Mouse (Mus musculus): ENCODE results near the gene Klrb1. TPM values are rescaled to one million over a fixed set of nuclear protein-coding genes. Genes with fewer than 3 reads are reported as not detected.
"Not testable (repeated sequence)": the region's sequence is repeated elsewhere in the genome, so short reads cannot be mapped to it uniquely, and the experiment has no call there.

The Klrb1 gene
- polyA plus RNA-seq, 1 experiment from 2014 or later = not detected

DNA sequence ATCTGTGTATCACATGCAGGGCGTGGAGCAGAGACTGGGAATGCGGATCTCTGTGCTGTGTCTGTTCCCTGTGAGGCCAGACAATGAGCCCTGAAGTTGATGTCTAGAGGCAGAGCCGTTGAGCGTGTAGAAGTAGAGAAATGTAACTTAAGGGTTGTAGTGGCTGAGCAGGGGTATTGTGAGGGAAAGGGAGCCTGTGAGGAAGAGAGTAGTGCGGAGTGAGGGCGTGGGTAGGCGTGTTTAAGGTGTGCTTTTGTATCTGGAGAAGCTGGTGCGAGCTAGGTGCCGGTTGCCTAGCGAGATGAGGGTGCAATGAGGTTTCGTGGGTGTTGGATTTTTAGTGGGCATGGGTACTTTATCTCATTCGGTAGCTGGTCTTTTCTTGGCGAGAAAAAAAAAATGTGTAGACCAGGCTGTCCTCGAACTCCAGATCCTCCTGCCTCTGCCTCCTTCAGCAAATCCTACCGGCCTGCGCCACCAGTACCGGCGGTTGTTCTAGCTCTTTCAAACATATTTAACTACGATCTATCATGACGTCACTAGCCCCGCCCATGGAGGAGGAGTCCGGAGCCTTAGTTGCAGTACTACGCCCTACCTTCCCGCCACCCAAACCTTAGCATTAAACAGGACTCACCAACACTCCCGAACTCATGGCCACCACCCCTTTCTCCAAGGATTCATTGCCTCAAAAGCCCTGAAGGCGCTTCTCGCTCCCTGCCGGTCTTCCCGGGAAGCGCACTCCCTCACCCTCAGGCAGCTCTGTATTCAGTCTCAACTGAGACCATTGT lies 41.1 kb upstream of the Klrb1 start:
- Histone ChIP-seq H3K4me1 (ENCODE audit: insufficient read depth) (no peaks in the 10 kb centered on the region), H3K4me3 (ENCODE audit: low read depth, low read length) (peak overlapping the region; percentile 44), H3K4me2 (peak overlapping the region; percentile 61), H3K36me3 (ENCODE audit: insufficient read depth) (no peaks in the 10 kb centered on the region), H3K9ac (peak overlapping the region; percentile 42), H3K27ac (ENCODE audit: low read depth) (peak overlapping the region; percentile 72), H3K27me3 (ENCODE audit: insufficient read depth, low read length) (no peaks in the 10 kb centered on the region), H3K9me3 (ENCODE audit: low read depth, low read length) (no peaks in the 10 kb centered on the region)
- DNase-seq (peak; percentile 97), ATAC-seq (ENCODE audit: insufficient read depth) (peak; percentile 93)
- peak; percentile 86 for TF ChIP-seq CTCF (IDR thresholded peaks at IDR 0.05; ENCODE audit: low read depth)
- 1% methylated on average over 30 of the region's 30 CpGs for WGBS

DNA sequence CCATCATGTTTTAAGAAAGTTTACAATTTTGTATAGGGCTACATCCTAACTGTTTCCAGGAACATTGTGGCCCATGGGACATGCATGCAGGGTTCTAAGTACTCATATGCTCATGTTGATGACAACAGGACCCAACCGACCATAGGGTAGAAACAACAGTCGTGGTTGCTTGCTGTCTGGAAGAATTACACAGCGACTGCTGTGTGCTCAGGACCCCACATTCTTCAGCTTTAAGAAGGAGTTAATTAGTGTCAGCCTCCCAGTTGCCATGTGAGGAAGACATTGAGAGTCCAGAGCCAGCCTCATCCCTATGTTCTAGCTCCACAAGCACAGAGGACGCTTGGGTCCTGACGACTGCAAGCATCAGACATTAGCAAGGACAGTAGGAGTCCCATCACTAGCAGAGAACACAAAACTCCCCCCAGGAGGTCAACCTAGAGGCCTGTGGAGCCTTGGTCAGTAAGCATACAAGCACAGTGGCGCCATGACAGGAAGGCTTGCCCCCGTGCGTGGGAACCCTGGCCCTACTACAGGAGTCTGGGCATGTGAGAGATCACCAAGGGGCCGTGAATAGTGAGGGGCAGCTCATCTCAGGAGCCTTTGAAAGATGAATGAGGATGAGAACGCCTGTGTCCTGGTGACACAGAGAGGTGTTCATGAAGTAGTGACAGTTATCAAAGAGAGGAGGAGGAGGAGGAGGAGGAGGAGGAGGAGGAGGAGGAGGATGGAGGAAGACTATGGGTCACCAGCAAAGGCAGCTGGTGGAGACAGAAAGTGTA lies 40.2 kb upstream of the Klrb1 start:
- WGBS = 68% methylated on average over 9 of the region's 10 CpGs
- H3K9me3 ChIP-seq (ENCODE audit: low read depth, low read length); H3K27ac ChIP-seq (ENCODE audit: low read depth); H3K4me1 ChIP-seq (ENCODE audit: insufficient read depth); ATAC-seq (ENCODE audit: insufficient read depth); H3K9ac ChIP-seq; DNase-seq; H3K36me3 ChIP-seq (ENCODE audit: insufficient read depth); H3K27me3 ChIP-seq (ENCODE audit: insufficient read depth, low read length): not testable (repeated sequence)
- Histone ChIP-seq H3K4me2 (peak overlapping the region; percentile 61), H3K4me3 (ENCODE audit: low read depth, low read length) (0 out of 2 replicates have a peak overlapping the region, but pooled peaks have one; percentile 44)

DNA sequence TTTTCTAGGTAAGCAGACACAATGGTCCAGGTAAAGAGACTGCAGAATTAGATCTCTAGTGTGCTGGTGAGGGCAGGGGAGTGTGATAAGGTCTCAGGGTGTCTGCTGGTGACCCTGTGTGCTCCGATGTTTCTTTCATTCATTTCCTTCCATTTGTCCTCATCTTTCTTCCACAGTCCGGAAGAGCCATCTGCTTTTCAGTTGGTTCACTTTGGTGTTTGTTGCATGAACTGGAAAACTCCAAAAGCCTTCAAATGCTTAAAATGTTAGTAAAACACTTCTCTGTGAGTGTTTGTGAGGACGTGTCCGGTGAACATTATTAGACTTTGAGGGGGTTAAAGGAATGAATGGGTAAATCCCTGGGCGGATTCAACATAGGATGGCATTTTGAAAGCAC lies 38.3 kb upstream of the Klrb1 start:
- no peaks in the 10 kb centered on the region for H3K36me3 ChIP-seq (ENCODE audit: insufficient read depth)
- peak overlapping the region; percentile 51 for H3K9ac ChIP-seq
- H3K27ac ChIP-seq (ENCODE audit: low read depth) = 0 out of 2 replicates have a peak overlapping the region, but pooled peaks have one; percentile 58
- DNase-seq (peak; percentile 21), ATAC-seq (ENCODE audit: insufficient read depth) (no peak)
- H3K27me3 ChIP-seq (ENCODE audit: insufficient read depth, low read length) = no peaks in the 10 kb centered on the region
- TF ChIP-seq CTCF (IDR thresholded peaks at IDR 0.05; ENCODE audit: low read depth) = no peak; the same call in 1 of the 2 replicates
- peak overlapping the region; percentile 59 for H3K4me3 ChIP-seq (ENCODE audit: low read depth, low read length)
- no peaks in the 10 kb centered on the region for H3K4me1 ChIP-seq (ENCODE audit: insufficient read depth)
- H3K4me2 ChIP-seq = peak overlapping the region; percentile 54
- WGBS = 32% methylated on average over 5 of the region's 5 CpGs
- H3K9me3 ChIP-seq (ENCODE audit: low read depth, low read length) = no peaks in the 10 kb centered on the region

DNA sequence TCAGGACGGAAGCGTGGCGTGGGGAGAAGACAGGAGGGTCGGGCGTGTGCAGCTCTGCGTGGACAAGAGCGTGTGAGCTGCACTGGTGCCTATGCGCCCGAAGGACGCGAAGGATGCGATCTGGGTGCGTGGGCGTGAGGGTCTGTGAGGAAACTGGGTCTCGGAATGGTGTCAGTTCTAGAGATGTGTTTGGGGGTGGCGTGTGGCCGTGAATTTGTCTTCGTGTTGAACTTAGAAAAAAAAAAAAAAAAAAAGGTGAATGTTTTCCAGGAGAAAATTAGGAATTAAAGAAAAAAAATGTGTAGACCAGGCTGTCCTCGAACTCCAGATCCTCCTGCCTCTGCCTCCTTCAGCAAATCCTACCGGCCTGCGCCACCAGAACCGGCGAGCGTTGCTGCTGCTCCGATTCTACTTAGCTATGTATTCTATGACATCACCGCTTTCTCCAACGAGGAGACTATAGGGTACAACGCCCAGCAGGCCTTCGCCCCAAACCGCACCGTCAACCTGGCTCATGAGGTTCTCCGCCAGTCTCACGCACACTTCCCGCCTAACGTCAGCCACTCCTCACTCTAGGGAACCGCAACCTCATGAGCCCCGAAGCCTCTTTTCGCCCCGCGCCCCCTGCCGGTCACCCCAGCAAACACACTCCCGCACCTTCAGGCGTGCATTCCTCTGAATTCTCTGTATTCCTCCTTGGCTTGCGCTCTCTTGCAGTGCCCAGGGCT lies 37.7 kb upstream of the Klrb1 start:
- Histone ChIP-seq H3K4me2 (peak overlapping the region; percentile 54), H3K4me3 (ENCODE audit: low read depth, low read length) (peak overlapping the region; percentile 59), H3K9ac (peak overlapping the region; percentile 71), H3K27ac (ENCODE audit: low read depth) (peak overlapping the region; percentile 92)
- H3K27me3 ChIP-seq (ENCODE audit: insufficient read depth, low read length); H3K9me3 ChIP-seq (ENCODE audit: low read depth, low read length); H3K4me1 ChIP-seq (ENCODE audit: insufficient read depth); H3K36me3 ChIP-seq (ENCODE audit: insufficient read depth): not testable (repeated sequence)
- peak; percentile 94 for DNase-seq
- ATAC-seq (ENCODE audit: insufficient read depth) = peak; percentile 64
- peak; percentile 88 for TF ChIP-seq CTCF (IDR thresholded peaks at IDR 0.05; ENCODE audit: low read depth)
- WGBS = under 1% methylated on average over 44 of the region's 44 CpGs

DNA sequence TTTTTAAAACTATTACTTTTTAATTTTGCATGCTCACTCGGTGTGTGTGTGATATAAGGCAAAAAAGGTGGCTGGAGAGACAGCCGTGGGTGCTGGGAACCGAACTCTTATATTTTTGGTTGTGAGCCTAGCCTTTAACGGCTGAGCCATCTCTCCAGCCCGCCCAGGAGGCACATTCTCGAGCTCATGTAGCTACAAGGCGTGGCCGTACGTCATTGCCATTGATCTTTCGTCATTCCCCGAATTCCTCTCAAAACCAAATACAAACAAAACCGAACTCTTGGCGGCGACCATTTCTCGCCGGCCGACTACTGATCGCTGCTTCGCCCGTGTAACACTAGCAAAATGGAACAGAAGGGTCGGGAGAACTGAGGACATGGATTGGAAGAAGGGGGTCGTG lies 37.2 kb upstream of the Klrb1 start:
- H3K9ac ChIP-seq = peak overlapping the region; percentile 71
- H3K27ac ChIP-seq (ENCODE audit: low read depth) = peak overlapping the region; percentile 92
- peak overlapping the region; percentile 59 for H3K4me3 ChIP-seq (ENCODE audit: low read depth, low read length)
- ATAC-seq (ENCODE audit: insufficient read depth) (peak; percentile 38), DNase-seq (peak; percentile 96)
- not testable (repeated sequence) for H3K36me3 ChIP-seq (ENCODE audit: insufficient read depth); H3K9me3 ChIP-seq (ENCODE audit: low read depth, low read length); H3K27me3 ChIP-seq (ENCODE audit: insufficient read depth, low read length); H3K4me1 ChIP-seq (ENCODE audit: insufficient read depth)
- 1% methylated on average over 22 of the region's 22 CpGs for WGBS
- peak overlapping the region; percentile 47 for H3K4me2 ChIP-seq

DNA sequence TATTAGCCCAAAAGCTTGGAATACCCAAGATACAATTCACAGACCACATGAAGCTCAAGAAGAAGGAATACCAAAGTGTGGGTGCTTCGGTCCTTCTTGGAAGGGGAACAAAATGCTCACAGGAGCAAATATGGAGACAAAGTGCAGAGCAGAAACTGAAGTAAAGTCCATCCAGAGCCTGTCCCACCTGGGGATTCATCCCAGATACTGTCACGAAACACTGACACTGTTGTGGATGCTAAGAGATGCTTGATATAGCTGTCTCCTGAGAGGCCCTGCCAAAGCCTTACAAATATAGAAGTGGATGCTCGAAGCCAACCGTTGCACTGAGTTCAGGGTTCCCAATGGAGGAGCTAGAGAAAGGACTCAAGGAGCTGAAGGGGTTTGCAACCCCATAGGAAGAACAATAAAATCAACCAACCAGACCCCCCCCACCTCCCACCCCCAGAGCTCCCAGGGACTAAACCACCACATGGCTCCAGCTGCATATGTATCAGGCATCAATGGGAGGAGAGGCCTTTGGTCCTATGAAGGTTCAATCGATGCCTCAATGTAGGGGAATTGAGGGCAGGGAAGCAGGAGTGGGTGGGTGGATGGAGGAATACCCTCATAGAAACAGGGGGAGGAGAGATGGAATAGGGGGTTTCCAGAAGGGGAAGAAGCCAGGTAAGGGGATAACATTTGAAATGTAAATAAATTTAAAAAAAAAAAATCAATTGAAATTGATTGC lies 36.5 kb upstream of the Klrb1 start:
- ATAC-seq (ENCODE audit: insufficient read depth) (no peak), DNase-seq (no peak)
- no peaks in the 10 kb centered on the region for H3K27me3 ChIP-seq (ENCODE audit: insufficient read depth, low read length)
- no peak for TF ChIP-seq CTCF (IDR thresholded peaks at IDR 0.05; ENCODE audit: low read depth)
- no peak overlapping the region for H3K9ac ChIP-seq
- no peak overlapping the region for H3K27ac ChIP-seq (ENCODE audit: low read depth)
- H3K4me2 ChIP-seq = peak overlapping the region; percentile 34
- H3K4me3 ChIP-seq (ENCODE audit: low read depth, low read length) = peak overlapping the region; percentile 5; the same call in 1 of the 2 replicates
- no peaks in the 10 kb centered on the region for H3K36me3 ChIP-seq (ENCODE audit: insufficient read depth)
- 79% methylated on average over 5 of the region's 5 CpGs for WGBS
- H3K9me3 ChIP-seq (ENCODE audit: low read depth, low read length) = no peaks in the 10 kb centered on the region
- no peaks in the 10 kb centered on the region for H3K4me1 ChIP-seq (ENCODE audit: insufficient read depth)

DNA sequence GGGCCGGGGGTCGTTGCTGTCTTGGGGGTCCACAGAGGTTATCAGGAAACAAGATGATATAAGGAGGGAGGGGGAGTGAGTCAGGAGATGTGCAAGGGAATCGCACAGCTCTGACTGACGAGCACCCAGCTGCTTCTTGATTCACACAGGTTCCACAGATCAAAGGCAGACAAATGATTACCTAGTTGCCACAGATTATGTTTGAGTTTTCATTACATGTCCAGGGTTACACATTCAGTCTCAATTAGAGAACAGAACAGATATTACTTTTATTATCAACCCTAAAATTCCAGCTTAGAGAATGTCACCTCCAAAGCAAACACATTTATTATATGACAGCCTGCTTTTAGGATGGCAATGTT lies 32.5 kb upstream of the Klrb1 start:
- DNase-seq; H3K4me2 ChIP-seq; H3K4me3 ChIP-seq (ENCODE audit: low read depth, low read length); ATAC-seq (ENCODE audit: insufficient read depth); H3K4me1 ChIP-seq (ENCODE audit: insufficient read depth); H3K9ac ChIP-seq; H3K9me3 ChIP-seq (ENCODE audit: low read depth, low read length); H3K27ac ChIP-seq (ENCODE audit: low read depth); H3K36me3 ChIP-seq (ENCODE audit: insufficient read depth); H3K27me3 ChIP-seq (ENCODE audit: insufficient read depth, low read length): not testable (repeated sequence)
- WGBS = 26% methylated on average over 4 of the region's 4 CpGs

DNA sequence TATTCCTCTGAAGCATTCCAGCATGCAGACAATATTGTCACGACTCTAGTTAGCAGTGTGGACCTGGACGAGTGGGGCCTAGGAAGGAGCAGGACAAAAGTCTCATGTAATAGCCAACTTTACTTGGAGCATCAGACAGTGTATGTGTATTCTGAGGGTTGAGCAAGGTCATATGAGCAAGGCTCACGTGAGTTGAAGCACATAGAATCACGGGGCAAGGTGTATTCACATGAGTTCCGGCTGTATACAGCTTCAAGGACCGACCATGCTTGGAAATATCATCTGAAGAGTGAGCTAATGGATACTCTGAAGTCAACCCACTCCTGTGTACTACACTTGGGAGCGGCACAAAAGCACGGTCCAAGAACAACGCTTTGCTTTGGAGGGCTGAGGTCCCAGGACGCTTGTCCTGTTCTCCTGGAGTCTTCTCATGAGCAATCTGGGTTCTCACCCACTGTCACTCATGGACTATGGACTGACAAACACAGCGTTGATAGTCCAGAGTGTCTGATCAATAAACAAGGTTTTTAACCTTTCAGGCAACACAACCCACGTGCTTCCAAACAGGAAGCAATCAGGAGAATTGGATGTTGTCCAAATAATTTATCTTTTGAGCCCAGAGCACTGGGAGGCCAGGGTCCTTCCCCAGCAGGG lies 32.0 kb upstream of the Klrb1 start:
- H3K4me3 ChIP-seq (ENCODE audit: low read depth, low read length); H3K9me3 ChIP-seq (ENCODE audit: low read depth, low read length); ATAC-seq (ENCODE audit: insufficient read depth); DNase-seq; H3K9ac ChIP-seq; H3K4me2 ChIP-seq; H3K27ac ChIP-seq (ENCODE audit: low read depth); H3K36me3 ChIP-seq (ENCODE audit: insufficient read depth); H3K4me1 ChIP-seq (ENCODE audit: insufficient read depth); H3K27me3 ChIP-seq (ENCODE audit: insufficient read depth, low read length): not testable (repeated sequence)
- 59% methylated on average over 12 of the region's 12 CpGs for WGBS

DNA sequence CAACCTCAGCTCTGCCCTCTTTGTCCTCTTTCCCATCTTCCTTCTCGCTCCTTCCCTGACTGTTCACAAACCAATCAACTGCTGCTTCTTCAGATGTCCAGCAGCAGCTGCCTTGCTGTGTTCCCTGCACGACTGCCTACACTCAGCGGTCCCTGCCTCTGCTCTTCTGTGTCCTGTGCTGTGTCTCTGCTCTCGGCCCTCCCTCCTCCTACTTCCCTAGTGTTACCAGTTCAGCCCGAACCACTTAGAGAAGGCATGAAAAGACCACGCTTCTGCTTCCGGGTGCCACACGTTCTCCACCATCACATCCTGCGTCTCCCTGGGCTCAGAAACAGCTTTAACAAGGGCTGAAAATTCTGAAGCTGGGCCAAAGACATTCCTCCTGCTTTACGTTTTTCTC lies 31.4 kb upstream of the Klrb1 start:
- not testable (repeated sequence) for H3K4me3 ChIP-seq (ENCODE audit: low read depth, low read length)
- peak overlapping the region; percentile 36; the same call in 1 of the 2 replicates for H3K27ac ChIP-seq (ENCODE audit: low read depth)
- peak; percentile 31 for DNase-seq

More for the DNA sequence above, 31.4 kb upstream of the Klrb1 start:
- not testable (repeated sequence) for H3K27me3 ChIP-seq (ENCODE audit: insufficient read depth, low read length); H3K9me3 ChIP-seq (ENCODE audit: low read depth, low read length); H3K4me1 ChIP-seq (ENCODE audit: insufficient read depth); H3K36me3 ChIP-seq (ENCODE audit: insufficient read depth)
- peak; percentile 83 for ATAC-seq (ENCODE audit: insufficient read depth)
- 22% methylated on average over 10 of the region's 10 CpGs for WGBS
- H3K4me2 ChIP-seq = peak overlapping the region; percentile 18; the same call in 1 of the 2 replicates
- H3K9ac ChIP-seq = peak overlapping the region; percentile 23

Data from lung, embryonic 14.5 days (tissue).